Mouse (Mus musculus): ENCODE measurements around the gene Tenm3.

Gene Tenm3

DNA sequence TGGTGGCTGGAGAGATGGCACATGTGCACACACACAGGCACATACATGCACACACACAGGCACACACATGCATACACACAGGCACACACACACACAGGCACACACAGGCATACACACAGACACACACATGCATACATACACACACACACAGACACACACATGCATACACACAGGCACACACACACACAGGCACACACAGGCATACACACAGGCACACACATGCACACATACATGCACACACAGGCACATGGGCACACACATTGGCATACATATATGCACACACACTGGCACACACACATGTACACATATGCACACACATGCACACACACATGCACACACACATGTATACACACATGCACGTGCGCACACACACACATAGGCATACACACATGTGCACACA lies 271.4 kb downstream of the Tenm3 start:
- no peak for DNase-seq

DNA sequence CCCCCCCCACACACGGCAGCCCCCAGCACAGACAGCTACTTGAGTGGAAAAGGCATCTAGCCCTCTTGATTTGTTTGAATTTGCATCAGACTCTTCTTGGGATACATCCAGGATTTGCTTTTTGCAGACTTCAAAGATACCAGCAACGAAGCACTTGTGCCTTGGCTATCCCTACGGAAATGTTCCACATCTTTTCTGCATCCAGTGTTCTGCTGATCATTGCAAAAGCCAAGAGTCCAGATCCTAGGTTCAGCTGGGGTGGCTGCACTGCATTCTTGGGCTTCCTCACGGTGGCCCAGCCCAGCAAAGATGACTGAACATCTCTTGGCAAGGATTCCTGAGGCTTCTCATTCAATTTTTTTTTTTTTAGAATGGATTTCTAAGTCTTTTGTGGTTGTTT lies 275.1 kb downstream of the Tenm3 start:
- DNase-seq: no peak

DNA sequence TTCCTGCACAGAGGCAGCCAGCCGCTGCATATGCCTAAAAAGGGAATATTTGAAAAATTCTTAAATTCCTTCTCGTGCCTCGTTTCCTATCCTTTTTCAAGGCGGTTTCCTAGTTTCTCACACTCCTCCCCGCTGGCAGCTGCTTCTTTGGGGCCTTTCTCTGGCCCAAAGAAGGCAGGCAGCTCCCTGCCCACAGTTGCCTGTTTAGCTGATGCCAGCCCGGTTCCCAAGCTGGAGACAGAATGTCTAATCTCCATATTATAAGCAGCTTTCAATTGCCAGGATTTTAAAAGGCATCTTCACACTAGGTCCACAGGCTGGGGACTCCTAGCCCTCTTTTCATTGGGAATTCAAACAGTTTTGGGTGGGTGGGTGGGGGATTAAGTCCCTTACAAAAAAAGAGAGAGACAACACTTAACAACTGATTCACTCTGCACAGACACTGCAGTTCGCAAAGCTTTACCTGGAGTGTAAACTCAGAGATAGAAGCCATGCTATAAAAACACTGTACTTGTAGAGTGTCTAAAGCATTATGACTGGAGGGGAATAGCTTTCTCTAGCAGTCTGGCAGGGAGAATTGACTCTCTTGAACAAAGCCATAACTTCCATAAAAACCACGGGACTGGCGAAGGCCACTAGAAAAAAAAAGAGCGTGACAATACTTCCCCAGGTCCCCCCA lies 275.7 kb downstream of the Tenm3 start:
- DNase-seq: peak; percentile 43

DNA sequence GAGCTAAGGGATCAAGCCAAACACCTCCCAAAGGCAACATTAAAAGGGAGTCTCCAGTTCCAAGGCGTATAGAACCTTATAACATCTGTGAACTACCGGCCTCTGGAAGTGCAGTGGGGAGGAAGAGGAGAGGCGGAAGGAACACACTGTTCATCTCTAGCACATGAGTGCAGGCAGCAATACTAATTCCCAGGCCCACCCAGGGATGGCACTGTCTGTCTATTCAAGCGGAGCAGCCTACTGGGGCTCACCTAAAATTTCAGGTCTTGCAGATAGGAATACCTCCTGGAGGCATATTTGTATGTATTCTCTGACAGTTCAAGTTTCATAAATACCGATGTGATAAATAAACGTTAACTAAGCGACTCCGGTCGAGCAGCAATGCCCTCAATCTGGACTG lies 283.5 kb downstream of the Tenm3 start:
- DNase-seq: no peak

GRCm38 (mm10) chr8:48555546-48556141 lies 288.1 kb downstream of the Tenm3 start:
- DNase-seq: peak; percentile 78

DNA sequence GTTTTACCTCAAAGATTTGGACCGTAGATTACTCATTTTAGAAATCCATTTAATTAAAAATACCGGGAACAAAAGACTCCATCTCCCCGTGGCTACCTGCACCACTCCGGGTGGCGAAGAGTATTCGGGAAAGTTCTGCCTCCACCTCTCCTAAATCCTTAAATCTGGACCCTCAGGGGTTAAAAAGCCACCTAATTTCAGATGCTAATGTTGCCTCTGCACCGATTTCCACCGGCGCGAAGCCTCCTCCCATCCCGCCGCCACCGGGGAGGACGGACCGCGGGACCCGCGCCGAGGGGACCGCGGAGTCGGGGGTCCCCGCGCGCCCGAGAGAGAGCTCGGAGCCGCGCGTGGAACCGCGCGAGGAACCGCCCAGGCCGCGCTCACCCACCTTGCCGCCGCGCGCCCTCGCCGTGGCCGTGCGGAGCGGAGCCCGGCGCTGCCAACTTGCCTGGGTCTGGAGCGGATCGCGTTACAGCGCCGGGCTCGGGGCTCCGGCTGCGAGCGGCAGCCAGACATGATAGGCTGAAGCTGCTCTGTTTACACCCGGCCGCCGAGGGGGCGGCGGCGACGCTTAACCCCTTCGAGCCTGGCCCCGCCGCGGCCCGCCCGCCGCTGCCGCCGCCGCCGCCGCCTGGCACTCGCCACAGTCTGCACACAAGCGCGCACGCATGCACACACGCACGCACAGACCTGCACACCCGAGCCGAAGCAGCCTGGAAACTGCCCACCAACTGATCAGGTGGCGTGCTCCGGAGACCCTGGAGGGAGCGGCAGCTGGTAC lies 288.8 kb downstream of the Tenm3 start:
- DNase-seq: peak; percentile 83

DNA sequence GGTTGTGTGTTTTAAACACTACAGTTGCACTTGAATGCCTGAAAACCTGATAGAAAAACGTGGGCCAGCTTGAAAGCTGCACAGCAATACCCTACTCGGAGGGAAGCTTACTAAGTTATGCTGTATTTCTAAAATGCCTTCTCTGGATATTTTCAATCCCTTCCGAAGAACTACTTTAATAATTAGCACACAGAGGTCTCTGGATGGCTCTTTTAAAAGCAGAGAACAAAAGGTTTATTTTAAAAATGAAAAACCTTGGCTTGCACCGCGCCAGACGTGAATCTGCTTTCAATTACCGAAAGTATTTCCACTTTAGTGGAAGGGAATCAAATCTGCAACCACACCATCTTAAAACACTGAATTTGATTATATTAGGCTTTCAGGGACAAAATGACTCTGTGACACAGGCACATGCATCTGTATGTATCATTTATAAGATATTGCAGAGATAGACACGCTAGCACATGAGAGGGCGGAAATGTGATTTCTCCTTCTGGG lies 289.9 kb downstream of the Tenm3 start:
- DNase-seq: no peak

GRCm38 (mm10) chr8:48552306-48552705 lies 291.4 kb downstream of the Tenm3 start:
- DNase-seq: no peak

DNA sequence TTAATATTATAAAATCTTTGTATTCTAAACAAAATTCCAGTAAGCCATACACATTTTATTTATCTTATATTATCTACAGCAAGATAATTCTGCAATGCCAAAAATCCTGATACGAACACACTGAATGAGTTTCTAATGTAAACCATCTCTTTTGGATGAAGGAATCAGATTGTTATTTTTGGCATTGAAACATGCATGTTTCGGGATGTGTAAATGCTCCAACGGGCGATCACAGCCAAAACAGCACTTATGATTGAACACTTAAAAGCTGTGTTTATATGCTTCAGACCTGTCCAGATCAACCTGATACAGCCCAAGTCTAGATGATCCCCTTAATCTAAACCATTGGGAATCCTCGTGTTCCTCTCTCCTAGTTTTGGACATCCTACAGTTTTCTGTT lies 292.4 kb downstream of the Tenm3 start:
- DNase-seq: no peak

DNA sequence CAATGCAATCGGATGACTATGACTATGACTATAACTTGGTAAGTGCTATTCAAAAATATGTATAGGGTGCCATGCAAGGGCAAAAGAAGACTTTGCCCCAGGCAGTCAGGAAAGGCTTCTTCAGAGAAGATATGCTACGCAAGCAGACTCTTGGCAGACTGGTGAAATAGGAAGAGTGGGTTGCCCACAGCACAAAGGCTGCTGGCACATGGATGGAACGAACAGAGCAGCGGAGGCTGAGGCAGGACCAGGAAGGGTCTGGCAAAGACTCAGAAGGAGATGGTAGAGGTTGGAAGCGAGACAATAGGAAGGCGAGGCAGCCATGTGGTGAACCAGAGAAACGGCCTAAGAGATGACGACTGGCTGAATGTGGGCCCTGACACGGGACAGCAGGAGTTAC lies 294.8 kb downstream of the Tenm3 start:
- DNase-seq: no peak

- DNase-seq: no peak
These were observed 298.1 kb downstream of the Tenm3 start for GRCm38 (mm10) chr8:48545631-48546030.

GRCm38 (mm10) chr8:48544840-48545239 lies 298.9 kb downstream of the Tenm3 start:
- no peak for DNase-seq

DNA sequence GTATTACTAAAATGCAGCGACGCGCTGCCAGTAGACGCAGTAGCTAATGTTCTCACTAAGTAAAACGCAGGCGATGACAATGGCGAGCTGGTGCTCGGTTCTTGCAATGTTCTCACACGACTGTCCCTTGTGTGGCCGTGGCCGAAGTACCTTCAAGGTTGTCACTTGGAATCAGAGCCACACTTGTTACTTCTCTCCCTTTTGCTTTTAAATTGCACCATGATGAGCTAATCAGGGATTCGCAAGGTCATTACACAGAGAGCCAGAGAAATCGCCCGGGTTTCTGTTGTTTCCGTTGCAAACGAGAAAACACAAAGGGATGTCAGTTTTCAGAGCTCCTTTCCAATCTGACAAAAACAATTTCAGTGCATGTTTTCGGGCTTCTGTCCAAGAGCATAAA lies 301.6 kb downstream of the Tenm3 start:
- no peak for DNase-seq

DNA sequence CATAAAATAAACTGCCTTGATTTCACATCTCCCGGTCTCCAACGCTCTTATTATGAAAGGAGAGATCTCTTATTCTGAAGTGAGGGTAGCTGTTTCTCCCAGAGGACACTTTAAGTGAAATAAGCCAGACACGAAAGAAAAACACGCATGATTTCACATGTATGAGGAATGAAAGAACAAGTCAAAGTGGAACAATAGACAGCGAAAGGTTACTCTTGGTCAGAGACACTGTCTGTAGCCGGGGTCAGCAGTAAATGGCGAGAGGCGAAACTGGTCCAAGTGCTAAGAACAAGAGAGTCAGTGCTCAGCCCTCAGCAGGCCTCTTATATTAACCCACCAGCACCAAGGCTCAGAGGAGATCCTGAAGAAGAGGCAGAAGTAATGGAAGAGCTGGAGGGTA lies 302.9 kb downstream of the Tenm3 start:
- no peak for DNase-seq

- no peak for DNase-seq
These were observed 307.9 kb downstream of the Tenm3 start for GRCm38 (mm10) chr8:48535833-48536232.

DNA sequence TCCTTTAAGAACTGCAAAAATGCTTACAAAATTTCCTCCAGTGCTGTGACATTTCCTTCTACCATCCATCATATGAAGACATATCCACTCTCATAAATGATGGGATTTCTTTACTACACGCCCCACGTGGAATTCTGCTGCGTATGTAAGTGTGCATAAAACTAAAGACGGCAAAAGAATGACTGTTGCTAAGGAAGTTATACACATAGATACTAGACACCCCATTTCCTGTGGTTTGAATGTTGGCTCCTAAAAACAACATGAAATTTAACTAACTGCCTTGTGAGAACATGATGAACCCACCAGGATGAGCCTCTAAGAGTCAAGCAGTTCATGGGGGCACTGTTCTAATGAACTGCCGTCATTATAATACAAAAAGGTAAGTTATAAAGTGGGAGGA lies 312.0 kb downstream of the Tenm3 start:
- DNase-seq: no peak

- no peak for DNase-seq
These were observed 312.7 kb downstream of the Tenm3 start for GRCm38 (mm10) chr8:48530916-48531570.

- DNase-seq: no peak
These were observed 316.3 kb downstream of the Tenm3 start for GRCm38 (mm10) chr8:48527418-48527817.

GRCm38 (mm10) chr8:48522536-48523123 lies 321.1 kb downstream of the Tenm3 start:
- DNase-seq: no peak

- no peak for DNase-seq
These were observed 321.7 kb downstream of the Tenm3 start for GRCm38 (mm10) chr8:48522004-48522403.

GRCm38 (mm10) chr8:48517431-48517830 lies 326.3 kb downstream of the Tenm3 start:
- no peak for DNase-seq

- DNase-seq: no peak
These were observed 329.5 kb downstream of the Tenm3 start for GRCm38 (mm10) chr8:48514230-48514629.

DNA sequence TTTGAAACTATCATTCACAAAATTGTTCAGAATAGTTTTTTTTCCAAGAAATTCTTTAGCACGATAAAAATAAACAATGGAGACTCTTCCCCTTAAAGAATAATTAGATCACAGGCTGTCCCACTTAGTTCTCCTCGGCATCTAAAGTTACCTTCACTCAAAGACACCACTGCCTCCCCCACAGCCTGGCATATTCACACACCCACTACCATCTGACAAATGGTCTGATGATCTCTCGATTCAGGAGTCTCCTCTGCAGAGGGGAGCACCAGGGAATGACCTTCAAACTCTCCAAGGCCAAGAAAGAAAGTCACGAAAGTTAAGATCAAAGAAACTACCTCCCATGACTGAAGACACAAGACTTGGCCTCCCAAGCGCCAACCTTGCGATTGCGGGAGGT lies 329.9 kb downstream of the Tenm3 start:
- DNase-seq: no peak

Data from right cerebral cortex, postnatal 25 days (tissue).